Mouse (Mus musculus) kidney, embryonic 15.5 days (tissue): ENCODE data around the gene Atf7. TPM values are rescaled to one million over a fixed set of nuclear protein-coding genes. Genes with fewer than 3 reads are reported as not detected.

Source experiments
- ATAC-seq: fragments of 200-750 bp; cut with Nextera tagmentation; replicated peaks from 2 replicates; pipeline ENCODE4 v1.8.0; 2017; ENCODE audit warnings: moderate TSS enrichment; ENCODE audit not compliant: low FRiP score
- H3K27ac ChIP-seq: fragments of 300-500 bp; sonication (generic); 2 replicates; pipeline ENCODE4 v1.5.1; 2015; ENCODE audit warnings: mild to moderate bottlenecking, inconsistent platforms
- H3K27me3 ChIP-seq: fragments of 300-500 bp; sonication (generic); 2 replicates; pipeline ENCODE4 v1.6.1; 2015; ENCODE audit warnings: inconsistent platforms
- H3K36me3 ChIP-seq: fragments of 300-500 bp; sonication (generic); 2 replicates; pipeline ENCODE4 v1.6.1; 2015; ENCODE audit warnings: inconsistent platforms
- H3K4me1 ChIP-seq: fragments of 300-500 bp; sonication (generic); 2 replicates; pipeline ENCODE4 v1.6.1; 2015; ENCODE audit warnings: inconsistent platforms
- H3K4me2 ChIP-seq: fragments of 300-500 bp; sonication (generic); 2 replicates; pipeline ENCODE4 v1.6.1; 2015; ENCODE audit warnings: moderate library complexity, mild to moderate bottlenecking, inconsistent platforms
- H3K4me3 ChIP-seq: fragments of 300-500 bp; sonication (generic); replicated peaks from 2 replicates; pipeline ENCODE4 v1.5.1; 2015; ENCODE audit warnings: mild to moderate bottlenecking, inconsistent platforms
- H3K9ac ChIP-seq: fragments of 300-500 bp; sonication (generic); 2 replicates; pipeline ENCODE4 v1.6.1; 2015; ENCODE audit warnings: mild to moderate bottlenecking, inconsistent platforms
- H3K9me3 ChIP-seq: fragments of 300-500 bp; sonication (generic); replicated peaks from 2 replicates; pipeline ENCODE4 v1.6.1; 2016; ENCODE audit warnings: inconsistent platforms
- WGBS: fragments of 180-500 bp; shearing (Covaris S2); methylation state at CpG from one replicate; pipeline ENCODE4 v1.1.7; 2015; ENCODE audit warnings: mixed read lengths; 5-methylcytosine and 5-hydroxymethylcytosine counted together
- polyA plus RNA-seq: library from polyadenylated mRNA; unstranded; fragments of >200 nt; fragmentation: Nextera tagmentation; extraction: Ambion mirVana; gene quantifications from 2 replicates; pipeline ENCODE4 v1.2.1, GENCODE M21; 2015

The Atf7 gene
- polyA plus RNA-seq, 1 experiment from 2014 or later, result 39.4 TPM

DNA sequence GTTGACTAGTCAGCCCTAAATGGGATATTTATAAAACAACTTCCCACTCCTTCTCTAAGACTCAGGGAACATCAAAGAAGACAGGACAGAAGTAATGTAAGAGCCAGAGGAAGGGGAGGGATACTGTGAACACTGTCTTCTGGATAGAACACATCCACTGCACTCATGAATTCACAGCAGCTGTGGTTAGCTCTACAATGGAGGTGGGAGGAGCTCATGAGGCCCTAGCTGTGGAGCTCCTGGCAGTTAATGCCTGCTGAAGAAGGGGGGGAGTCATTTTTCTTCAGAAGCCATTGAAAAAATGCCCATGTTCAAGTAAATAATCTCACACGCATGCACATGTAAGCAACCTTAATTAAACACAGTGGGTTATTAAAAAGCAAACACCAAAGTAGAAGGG lies 48.3 kb downstream of the Atf7 start:
- ATAC-seq, result no peak
- WGBS, result 83% methylated on average over 1 of the region's 1 CpGs
- H3K27me3 ChIP-seq, result no peaks in the 10 kb centered on the region
- H3K4me1 ChIP-seq, result no peaks in the 10 kb centered on the region
- no peak overlapping the region for H3K27ac ChIP-seq
- H3K9ac ChIP-seq, result no peak overlapping the region
- H3K9me3 ChIP-seq, result no peaks in the 10 kb centered on the region
- H3K4me2 ChIP-seq, result no peak overlapping the region
- no peaks in the 10 kb centered on the region for H3K36me3 ChIP-seq
- no peak overlapping the region for H3K4me3 ChIP-seq

DNA sequence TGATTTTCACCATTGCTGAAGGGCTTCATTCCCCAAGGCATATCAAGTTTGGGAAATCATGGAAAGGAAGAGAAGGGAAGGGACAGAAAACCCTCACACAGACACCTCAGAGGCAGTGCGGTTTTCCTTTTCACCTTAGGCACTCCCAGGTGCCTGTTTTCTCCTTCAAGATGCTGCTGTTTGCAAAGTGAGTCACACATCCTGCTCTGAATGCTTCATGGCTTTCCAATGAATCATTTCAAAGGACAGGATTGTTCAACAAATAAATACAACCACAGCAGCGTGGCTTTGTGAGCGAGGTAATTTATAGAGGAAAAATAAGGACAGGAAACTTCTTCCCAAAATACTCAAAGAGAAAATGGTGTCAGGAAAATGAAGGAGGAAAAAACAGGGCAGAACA lies 53.2 kb downstream of the Atf7 start:
- Histone ChIP-seq H3K4me2 (no peak overlapping the region), H3K4me1 (no peaks in the 10 kb centered on the region), H3K27me3 (no peaks in the 10 kb centered on the region), H3K9me3 (no peaks in the 10 kb centered on the region), H3K27ac (no peak overlapping the region), H3K9ac (no peak overlapping the region), H3K4me3 (no peak overlapping the region), H3K36me3 (peaks cover 6% of the 10 kb centered on the region)
- WGBS, result 35% methylated on average over 3 of the region's 3 CpGs
- no peak for ATAC-seq

- WGBS, result 78% methylated on average over 2 of the region's 2 CpGs
- no peak overlapping the region for H3K9ac ChIP-seq
- no peaks in the 10 kb centered on the region for H3K9me3 ChIP-seq
- peaks cover 16% of the 10 kb centered on the region for H3K36me3 ChIP-seq
- no peaks in the 10 kb centered on the region for H3K27me3 ChIP-seq
- H3K4me2 ChIP-seq, result no peak overlapping the region
- H3K4me3 ChIP-seq, result no peak overlapping the region
- no peak for ATAC-seq
- H3K4me1 ChIP-seq, result no peaks in the 10 kb centered on the region
- H3K27ac ChIP-seq, result no peak overlapping the region
Measured at GRCm38 (mm10) chr15:102567849-102568248, 57.4 kb downstream of the Atf7 start.

- Histone ChIP-seq H3K27me3 (no peaks in the 10 kb centered on the region), H3K36me3 (peaks cover 31% of the 10 kb centered on the region), H3K4me3 (no peak overlapping the region), H3K9me3 (no peaks in the 10 kb centered on the region), H3K27ac (no peak overlapping the region), H3K9ac (no peak overlapping the region), H3K4me1 (no peaks in the 10 kb centered on the region), H3K4me2 (no peak overlapping the region)
- WGBS, result 70% methylated on average over 5 of the region's 5 CpGs
- ATAC-seq, result no peak
Measured at GRCm38 (mm10) chr15:102563681-102564080, 61.6 kb downstream of the Atf7 start.

DNA sequence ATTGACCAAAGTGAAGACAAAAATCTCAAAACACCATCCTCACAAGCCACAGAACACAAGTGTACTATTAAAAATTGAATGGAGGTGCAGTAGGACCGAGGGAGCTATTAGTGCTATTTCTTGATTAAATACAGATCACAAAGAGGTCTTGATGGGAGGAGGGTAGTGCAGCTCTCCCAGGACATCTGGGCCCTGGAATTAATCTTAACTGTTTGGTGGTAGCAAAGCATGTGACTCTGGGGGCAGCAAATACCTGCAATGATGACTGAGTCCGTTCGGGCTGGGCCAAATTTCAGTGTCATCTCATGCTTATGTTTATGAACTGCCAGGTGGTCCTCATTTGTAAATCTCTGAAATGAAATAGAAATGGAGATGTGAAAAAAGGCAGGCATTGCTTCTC lies 62.2 kb downstream of the Atf7 start:
- WGBS, result 92% methylated on average over 3 of the region's 3 CpGs
- Histone ChIP-seq H3K36me3 (peaks cover 31% of the 10 kb centered on the region), H3K9me3 (no peaks in the 10 kb centered on the region), H3K4me3 (no peak overlapping the region), H3K4me1 (no peaks in the 10 kb centered on the region), H3K9ac (no peak overlapping the region), H3K4me2 (no peak overlapping the region), H3K27ac (no peak overlapping the region), H3K27me3 (no peaks in the 10 kb centered on the region)
- ATAC-seq, result no peak

DNA sequence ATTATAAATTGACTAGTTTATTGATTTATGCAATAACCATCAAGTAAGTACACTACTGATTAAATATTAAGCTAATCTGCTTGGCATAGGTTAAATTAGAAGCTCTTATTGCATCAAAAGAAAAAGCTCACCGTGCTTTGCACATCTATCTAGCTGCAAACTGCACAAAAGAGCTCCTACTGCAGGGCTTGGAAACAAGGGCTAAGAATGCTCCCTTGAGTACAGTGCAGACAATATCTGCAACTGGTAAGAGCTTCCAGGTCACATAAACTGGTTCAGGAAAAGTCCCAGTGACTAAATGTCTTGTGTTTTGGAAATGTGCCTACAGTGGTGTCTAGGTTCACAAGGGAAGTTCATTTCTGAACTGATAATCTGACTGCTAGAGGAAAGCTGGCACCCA lies 62.8 kb downstream of the Atf7 start:
- no peak overlapping the region for H3K4me2 ChIP-seq
- no peaks in the 10 kb centered on the region for H3K27me3 ChIP-seq
- no peak for ATAC-seq
- no peaks in the 10 kb centered on the region for H3K4me1 ChIP-seq
- H3K4me3 ChIP-seq, result no peak overlapping the region
- H3K9ac ChIP-seq, result no peak overlapping the region
- no peak overlapping the region for H3K27ac ChIP-seq
- WGBS, result 96% methylated on average over 1 of the region's 1 CpGs
- no peaks in the 10 kb centered on the region for H3K9me3 ChIP-seq
- H3K36me3 ChIP-seq, result peaks cover 31% of the 10 kb centered on the region

GRCm38 (mm10) chr15:102557580-102557979 lies 67.7 kb downstream of the Atf7 start:
- H3K4me2 ChIP-seq, result no peak overlapping the region
- no peak overlapping the region for H3K27ac ChIP-seq
- no peaks in the 10 kb centered on the region for H3K4me1 ChIP-seq
- ATAC-seq, result no peak
- H3K9me3 ChIP-seq, result no peaks in the 10 kb centered on the region
- H3K4me3 ChIP-seq, result no peak overlapping the region
- no peaks in the 10 kb centered on the region for H3K27me3 ChIP-seq
- H3K36me3 ChIP-seq, result peaks cover 64% of the 10 kb centered on the region
- H3K9ac ChIP-seq, result no peak overlapping the region

DNA sequence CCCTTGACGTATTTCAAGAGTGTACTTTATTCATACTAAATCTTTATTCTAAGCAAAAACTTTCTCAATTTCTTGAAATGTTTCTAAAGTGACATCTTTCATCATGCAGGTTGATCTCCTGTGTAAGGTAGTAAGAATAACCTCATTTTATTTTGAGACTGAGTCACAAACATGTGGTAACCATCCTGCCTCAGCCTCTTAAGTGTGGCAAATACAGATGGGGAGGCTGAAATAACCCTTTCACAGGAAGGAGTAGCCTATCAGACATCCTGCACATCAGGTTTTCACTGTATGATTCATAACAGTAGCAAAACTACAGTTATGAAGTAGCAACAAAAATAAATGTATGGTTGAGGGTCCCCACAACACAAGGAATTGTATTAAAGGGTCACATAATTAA lies 69.7 kb downstream of the Atf7 start:
- H3K9me3 ChIP-seq, result no peaks in the 10 kb centered on the region
- no peaks in the 10 kb centered on the region for H3K27me3 ChIP-seq
- H3K36me3 ChIP-seq, result peaks cover 70% of the 10 kb centered on the region
- no peak overlapping the region for H3K4me3 ChIP-seq
- H3K9ac ChIP-seq, result no peak overlapping the region
- H3K4me2 ChIP-seq, result no peak overlapping the region
- H3K4me1 ChIP-seq, result no peaks in the 10 kb centered on the region
- no peak overlapping the region for H3K27ac ChIP-seq
- no peak for ATAC-seq
- WGBS, result 94% methylated on average over 1 of the region's 1 CpGs

DNA sequence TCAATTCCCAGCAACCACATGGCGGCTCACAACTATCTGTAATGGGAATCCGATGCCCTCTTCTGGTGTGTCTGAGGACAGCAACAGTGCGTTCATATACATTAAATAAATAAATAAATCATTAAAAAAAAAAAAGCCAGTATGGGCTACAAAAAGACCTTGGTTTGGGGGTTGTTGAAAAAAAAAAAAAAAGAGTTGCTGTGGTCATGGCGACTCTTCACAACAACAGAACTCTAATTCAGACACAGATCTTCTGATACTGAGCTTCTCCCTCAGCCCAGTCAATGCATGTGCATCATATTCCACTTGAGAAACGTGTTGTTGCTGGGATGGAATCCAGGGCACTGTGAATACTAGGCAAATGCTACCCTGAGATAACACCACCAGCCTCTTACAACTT lies 72.7 kb downstream of the Atf7 start:
- Histone ChIP-seq H3K27ac (no peak overlapping the region), H3K36me3 (peaks cover 80% of the 10 kb centered on the region), H3K9me3 (no peaks in the 10 kb centered on the region), H3K4me2 (no peak overlapping the region), H3K4me3 (no peak overlapping the region), H3K4me1 (no peaks in the 10 kb centered on the region), H3K9ac (no peak overlapping the region), H3K27me3 (no peaks in the 10 kb centered on the region)
- 94% methylated on average over 5 of the region's 5 CpGs for WGBS
- ATAC-seq, result no peak

DNA sequence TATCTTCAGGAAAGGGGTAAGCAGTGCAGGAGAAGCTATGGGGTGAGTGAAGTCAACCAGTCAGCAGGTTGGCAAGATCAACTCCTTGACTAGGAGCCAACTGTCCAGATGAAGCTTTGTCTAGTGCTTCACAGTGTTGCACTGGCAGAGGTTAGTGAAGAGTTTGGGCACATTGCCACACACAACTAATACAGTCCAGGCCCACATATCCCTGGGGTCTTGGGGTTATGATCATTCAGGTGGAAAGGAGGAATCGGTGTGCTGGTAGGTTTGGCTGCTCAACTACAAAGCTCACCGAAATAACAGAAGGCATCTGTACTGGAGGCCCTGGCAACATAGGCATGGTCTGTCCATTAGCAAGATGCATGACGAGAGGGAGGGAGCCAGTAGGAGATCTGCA lies 77.8 kb downstream of the Atf7 start:
- Histone ChIP-seq H3K4me3 (no peak overlapping the region), H3K36me3 (peaks cover 79% of the 10 kb centered on the region)
- 93% methylated on average over 3 of the region's 3 CpGs for WGBS

GRCm38 (mm10) chr15:102546677-102547427 lies 78.4 kb downstream of the Atf7 start:
- no peak overlapping the region for H3K27ac ChIP-seq
- H3K36me3 ChIP-seq, result peaks cover 79% of the 10 kb centered on the region
- H3K9ac ChIP-seq, result no peak overlapping the region
- H3K9me3 ChIP-seq, result no peaks in the 10 kb centered on the region
- no peaks in the 10 kb centered on the region for H3K27me3 ChIP-seq
- no peaks in the 10 kb centered on the region for H3K4me1 ChIP-seq
- no peak overlapping the region for H3K4me3 ChIP-seq
- 88% methylated on average over 3 of the region's 3 CpGs for WGBS
- ATAC-seq, result no peak
- no peak overlapping the region for H3K4me2 ChIP-seq

More for the DNA sequence above, 77.8 kb downstream of the Atf7 start:
- Histone ChIP-seq H3K4me2 (no peak overlapping the region), H3K27ac (no peak overlapping the region), H3K4me1 (no peaks in the 10 kb centered on the region), H3K9ac (no peak overlapping the region), H3K9me3 (no peaks in the 10 kb centered on the region), H3K27me3 (no peaks in the 10 kb centered on the region)
- ATAC-seq, result no peak

DNA sequence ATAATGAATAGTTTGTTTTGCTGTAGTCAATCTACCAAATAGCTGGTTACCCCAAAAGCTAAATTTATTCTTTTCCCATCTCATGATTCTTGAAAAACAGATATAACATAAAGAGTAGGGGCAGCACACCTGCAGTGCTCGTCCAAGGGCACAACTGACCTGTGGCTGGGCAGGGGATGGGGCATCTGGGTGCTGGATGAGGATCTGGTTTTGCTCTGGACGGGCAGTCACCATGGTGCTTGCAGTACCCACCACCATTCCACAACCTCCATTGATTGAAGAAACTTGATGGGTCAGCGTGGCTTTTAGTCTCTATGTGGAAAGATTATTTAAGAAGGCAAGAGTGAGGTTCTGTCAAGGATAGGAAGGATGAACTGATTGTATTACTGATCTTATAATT lies 79.0 kb downstream of the Atf7 start:
- ATAC-seq, result no peak
- WGBS, result 88% methylated on average over 3 of the region's 3 CpGs
- peaks cover 79% of the 10 kb centered on the region for H3K36me3 ChIP-seq

GRCm38 (mm10) chr15:102544801-102545200 lies 80.5 kb downstream of the Atf7 start:
- Histone ChIP-seq H3K4me1 (no peaks in the 10 kb centered on the region), H3K27ac (no peak overlapping the region), H3K27me3 (no peaks in the 10 kb centered on the region), H3K9ac (no peak overlapping the region), H3K36me3 (peaks cover 85% of the 10 kb centered on the region), H3K4me3 (no peak overlapping the region), H3K4me2 (no peak overlapping the region), H3K9me3 (no peaks in the 10 kb centered on the region)
- ATAC-seq, result no peak
- 90% methylated on average over 4 of the region's 4 CpGs for WGBS

More for the DNA sequence above, 79.0 kb downstream of the Atf7 start:
- Histone ChIP-seq H3K9me3 (no peaks in the 10 kb centered on the region), H3K27ac (no peak overlapping the region), H3K9ac (no peak overlapping the region), H3K4me1 (no peaks in the 10 kb centered on the region), H3K4me2 (no peak overlapping the region), H3K27me3 (no peaks in the 10 kb centered on the region), H3K4me3 (no peak overlapping the region)
